Mouse (Mus musculus): ENCODE data around the gene Psg16. TPM values are rescaled to one million over a fixed set of nuclear protein-coding genes. Genes with fewer than 3 reads are reported as not detected.

Psg16 gene
- total and polyA plus RNA-seq, 3 experiments = 0.23 to 0.67 TPM; not detected in 1

- DNase-seq (ENCODE audit: low read depth, low spot score) = no peak
- H3K4me1 ChIP-seq (ENCODE audit: control insufficient read depth in 1 of 2, insufficient read depth in 2 of 2, low read length in 2 of 2) = peaks cover 2 to 5% of the 10 kb centered on the region in 2 experiments; a peak in 2 of 4 replicates
- no peak overlapping the region for H3K4me3 ChIP-seq (ENCODE audit: control insufficient read depth in 1 of 2, insufficient read depth in 1 of 2, low read depth in 2 of 2, low read length in 2 of 2)
- TF ChIP-seq KAT2A (conservative IDR thresholded peaks at IDR 0.05; ENCODE audit: low read depth, low read length) (no peak), GATA1 (IDR thresholded peaks at IDR 0.05; ENCODE audit: low read depth, low read length) (no peak), E2F4 (IDR thresholded peaks at IDR 0.05; ENCODE audit: borderline replicate concordance, low read depth, low read length) (no peak), ZC3H11A (IDR thresholded peaks at IDR 0.05; ENCODE audit: low read depth, low read length) (no peak), MAZ (IDR thresholded peaks at IDR 0.05; ENCODE audit: low read depth, low read length) (no peak), MAFK (IDR thresholded peaks at IDR 0.05; ENCODE audit: borderline replicate concordance, low read depth, low read length) (no peak), EP300 (IDR thresholded peaks at IDR 0.05; ENCODE audit: low read depth in 1 of 2, low read length in 2 of 2) (no peak), CHD1 (IDR thresholded peaks at IDR 0.05; ENCODE audit: low read depth, low read length) (no peak), UBTF (IDR thresholded peaks at IDR 0.05; ENCODE audit: borderline replicate concordance, insufficient read depth, low read depth, low read length) (no peak), ZNF384 (IDR thresholded peaks at IDR 0.05; ENCODE audit: low read depth, low read length) (no peak), MYC (IDR thresholded peaks at IDR 0.05; ENCODE audit: low read depth, low read length) (no peak), JUND (IDR thresholded peaks at IDR 0.05; ENCODE audit: low read depth, low read length) (no peak), POLR2AphosphoS5 (IDR thresholded peaks at IDR 0.05; ENCODE audit: borderline replicate concordance, low read depth, low read length) (no peak)
- no peaks in the 10 kb centered on the region for H3K27me3 ChIP-seq (ENCODE audit: control insufficient read depth in 1 of 2, insufficient read depth in 2 of 2, low read length in 2 of 2)
- no peaks in the 10 kb centered on the region for H3K9me3 ChIP-seq (replicated peaks; ENCODE audit: insufficient read depth, low read length)
- H3K36me3 ChIP-seq (ENCODE audit: control insufficient read depth in 1 of 2, insufficient read depth in 2 of 2, low read length in 2 of 2) = peaks cover 0 to 2% of the 10 kb centered on the region in 2 experiments; a peak in 2 of 4 replicates
- no peaks in the 10 kb centered on the region for H3K79me2 ChIP-seq (ENCODE audit: control insufficient read depth, insufficient read depth, low read length, poor library complexity)
- no peak overlapping the region for H3K27ac ChIP-seq (ENCODE audit: control insufficient read depth, low read depth, low read length)
- no peak overlapping the region for H3K9ac ChIP-seq (ENCODE audit: control insufficient read depth, low read depth, low read length, poor library complexity, severe bottlenecking)
These were observed 4.3 kb downstream of the Psg16 start for GRCm38 (mm10) chr7:17078076-17078654.

DNA sequence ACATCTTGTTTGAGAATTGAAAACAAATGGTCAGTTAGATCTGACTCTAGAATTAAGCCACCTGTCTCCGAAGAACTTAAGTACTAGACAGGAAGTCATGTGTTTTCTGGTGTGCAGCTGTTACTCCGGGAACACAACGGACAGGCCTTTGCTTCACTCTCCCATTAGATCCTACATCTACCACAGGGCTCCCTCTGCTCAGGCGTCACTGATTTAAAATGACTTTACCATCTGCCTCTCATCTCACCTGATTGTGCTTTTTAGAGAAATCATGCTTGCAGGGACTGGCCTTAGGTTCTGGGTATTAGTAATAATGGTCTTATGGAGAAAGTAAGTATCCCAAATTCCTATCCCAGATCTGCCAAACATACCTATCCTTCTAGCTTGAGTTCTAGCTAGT, 8.9 kb downstream of the Psg16 start:
- TF ChIP-seq NELFE (IDR thresholded peaks at IDR 0.05; ENCODE audit: low read depth, low read length) = no peak
- TF ChIP-seq USF1 (IDR thresholded peaks at IDR 0.05; ENCODE audit: low read depth, low read length) = no peak
- no peak for TF ChIP-seq ZNF384 (IDR thresholded peaks at IDR 0.05; ENCODE audit: low read depth, low read length)
- TF ChIP-seq USF2 (IDR thresholded peaks at IDR 0.05; ENCODE audit: borderline replicate concordance in 1 of 2, insufficient read depth in 1 of 2, low read depth in 1 of 2, low read length in 2 of 2) = no peak
- no peak for TF ChIP-seq TAL1 (IDR thresholded peaks at IDR 0.05; ENCODE audit: low read length)
- TF ChIP-seq NRF1 (IDR thresholded peaks at IDR 0.05; ENCODE audit: insufficient read depth, low read depth, low read length, poor library complexity, severe bottlenecking) = no peak
- H3K27me3 ChIP-seq (ENCODE audit: control insufficient read depth in 1 of 2, insufficient read depth in 2 of 2, low read length in 2 of 2) = no peaks in the 10 kb centered on the region
- DNase-seq (ENCODE audit: low read depth, low spot score) = no peak

More for the DNA sequence above, 8.9 kb downstream of the Psg16 start:
- Histone ChIP-seq H3K9ac (ENCODE audit: control insufficient read depth, low read depth, low read length, poor library complexity, severe bottlenecking) (no peak overlapping the region), H3K4me3 (ENCODE audit: control insufficient read depth in 1 of 2, insufficient read depth in 1 of 2, low read depth in 2 of 2, low read length in 2 of 2) (no peak overlapping the region), H3K27ac (ENCODE audit: control insufficient read depth, low read depth, low read length) (no peak overlapping the region), H3K36me3 (ENCODE audit: control insufficient read depth in 1 of 2, insufficient read depth in 2 of 2, low read length in 2 of 2) (no peaks in the 10 kb centered on the region), H3K4me1 (ENCODE audit: control insufficient read depth in 1 of 2, insufficient read depth in 2 of 2, low read length in 2 of 2) (no peaks in the 10 kb centered on the region), H3K79me2 (ENCODE audit: control insufficient read depth, insufficient read depth, low read length, poor library complexity) (no peaks in the 10 kb centered on the region), H3K9me3 (replicated peaks; ENCODE audit: insufficient read depth, low read length) (no peaks in the 10 kb centered on the region)
